Mouse (Mus musculus): ENCODE measurements around the gene Glis3.

DNA sequence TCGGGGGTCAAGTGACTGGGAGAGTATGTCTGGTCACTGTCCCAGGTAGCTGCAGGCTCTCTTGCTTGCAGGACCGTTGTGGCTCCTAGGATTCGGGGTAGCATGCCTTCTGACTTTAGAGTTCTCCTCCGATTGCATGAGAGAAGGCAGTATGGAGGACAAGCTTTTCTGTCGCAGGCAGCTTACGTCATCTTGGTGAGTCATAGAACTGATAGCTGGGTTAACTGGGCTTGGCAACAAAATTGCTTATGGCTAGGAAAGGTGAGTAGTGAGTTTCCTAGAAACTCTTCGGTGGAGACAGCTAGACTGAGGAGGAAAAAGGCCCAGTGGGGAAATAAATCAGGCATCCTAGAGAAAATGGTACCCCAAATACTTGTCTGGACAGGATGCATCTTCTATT lies 432.5 kb downstream of the Glis3 start:
- TF ChIP-seq CTCF (IDR thresholded peaks at IDR 0.05; ENCODE audit: low read depth), result no peak
- TF ChIP-seq EP300 (IDR thresholded peaks at IDR 0.05; ENCODE audit: low read depth), result no peak
